Mouse (Mus musculus) megakaryocyte-erythroid progenitor cell, adult 5-6 weeks (primary cell): ENCODE measurements around the gene Arhgef3. TPM values are rescaled to one million over a fixed set of nuclear protein-coding genes. Genes with fewer than 3 reads are reported as not detected.
A peak's percentile ranks its signal among the peaks of the same experiment; 100 is the strongest.

Experiments used
- ATAC-seq: replicated peaks from 2 replicates; pipeline ENCODE4 v1.8.0; 2016; ENCODE audit warnings: mild to moderate bottlenecking, inconsistent platforms; ENCODE audit not compliant: severe bottlenecking, poor library complexity, low FRiP score, low TSS enrichment
- total RNA-seq, 2 experiments: library from RNA; stranded (forward) in 1 of 2; stranded (reverse) in 1 of 2; fragments of 200-1000, 215-1000 nt in 1 of 2; fragments of >200 nt in 1 of 2; fragmentation: Nextera tagmentation in 1 of 2; gene quantifications; 2 replicates each; pipeline ENCODE4 v1.2.3; 2014 to 2017

Gene Arhgef3
- total RNA-seq, 2 experiments from 2014 or later = 3.2 to 4.4 TPM

- ATAC-seq = no peak
These were observed 268.7 kb downstream of the Arhgef3 start for GRCm38 (mm10) chr14:27383321-27383830.

DNA sequence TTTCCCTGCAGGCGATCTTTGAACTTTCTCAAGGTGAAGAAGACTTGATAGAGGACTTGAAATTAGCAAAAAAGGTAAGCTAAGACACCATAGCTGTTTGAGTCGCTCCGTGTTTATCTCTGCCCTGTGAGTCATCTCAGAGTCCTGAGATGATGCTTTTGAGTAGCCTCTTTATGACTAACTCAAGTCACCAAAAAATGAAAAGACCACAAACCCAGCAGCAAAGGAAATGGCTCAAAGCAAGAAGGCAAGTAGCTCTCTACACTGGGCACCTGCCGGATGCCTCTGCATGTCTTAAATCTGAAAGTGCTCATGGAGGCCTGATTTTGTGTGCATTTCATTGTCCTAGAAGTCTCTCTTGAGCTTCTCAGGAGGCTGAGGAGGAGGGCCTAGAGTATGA lies 269.4 kb downstream of the Arhgef3 start:
- ATAC-seq = no peak

DNA sequence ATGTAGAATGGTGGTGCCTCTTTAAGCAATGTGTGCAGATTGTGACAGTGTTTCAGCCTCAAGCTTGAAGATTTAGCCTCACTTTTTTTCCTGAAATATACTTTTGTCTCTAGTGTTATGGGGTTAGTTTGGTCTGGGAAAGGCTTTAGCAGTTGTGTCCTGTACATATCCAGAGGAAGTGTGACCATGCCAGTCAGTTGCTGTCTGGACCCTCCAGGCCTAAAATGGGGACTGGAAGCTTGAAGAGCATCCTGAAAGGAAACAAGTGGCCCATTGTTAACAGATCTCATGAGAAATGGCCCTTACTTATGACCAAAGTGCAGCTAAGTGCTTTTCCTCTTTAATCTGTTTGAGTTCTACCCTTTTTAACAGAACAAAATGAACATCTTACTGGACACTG lies 273.9 kb downstream of the Arhgef3 start:
- no peak for ATAC-seq

DNA sequence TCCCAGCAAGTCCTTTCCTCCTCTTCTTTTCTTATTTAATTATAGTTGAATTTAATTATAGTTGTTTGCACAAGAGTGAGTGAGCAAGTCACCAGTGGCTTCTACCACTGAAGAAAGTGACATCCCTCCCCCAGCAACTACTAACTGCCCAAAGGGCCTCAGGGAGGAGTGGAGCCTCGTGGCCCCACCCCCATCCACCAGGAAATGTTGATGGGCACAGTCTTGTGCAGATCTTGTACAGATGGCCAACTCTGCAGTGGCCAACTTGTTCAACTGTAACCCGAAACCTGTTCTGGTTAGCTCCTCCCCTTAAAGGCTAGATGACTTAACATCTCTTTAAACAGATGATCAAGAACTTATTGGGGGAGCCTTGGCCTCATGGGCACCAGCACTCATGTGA lies 275.0 kb downstream of the Arhgef3 start:
- ATAC-seq = no peak; the same call in 1 of the 2 replicates

GRCm38 (mm10) chr14:27390663-27391062 lies 276.0 kb downstream of the Arhgef3 start:
- ATAC-seq = no peak

GRCm38 (mm10) chr14:27391776-27392308 lies 277.1 kb downstream of the Arhgef3 start:
- no peak for ATAC-seq

- ATAC-seq = no peak
These were observed 278.0 kb downstream of the Arhgef3 start for GRCm38 (mm10) chr14:27392660-27393059.

- no peak for ATAC-seq
These were observed 279.1 kb downstream of the Arhgef3 start for GRCm38 (mm10) chr14:27393806-27394205.

DNA sequence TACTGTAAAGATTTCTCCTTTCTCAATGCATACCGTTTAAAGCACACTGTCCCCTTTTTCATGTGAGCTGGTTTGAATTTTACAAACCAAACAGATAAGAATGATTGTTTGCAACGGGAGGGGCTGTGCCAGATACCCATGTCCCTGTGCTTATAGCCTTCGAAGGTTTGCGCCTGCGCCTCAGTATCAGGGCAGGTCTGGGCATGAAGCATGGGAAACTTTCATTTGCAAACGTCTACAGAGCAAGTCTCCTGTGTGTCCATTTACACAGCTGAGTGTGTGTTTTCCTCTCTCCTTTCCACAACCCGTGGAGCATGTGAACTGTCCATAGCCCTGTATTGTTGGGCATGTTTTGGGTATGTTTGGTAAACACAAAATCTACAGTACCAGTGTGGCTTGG lies 281.7 kb downstream of the Arhgef3 start:
- no peak for ATAC-seq

DNA sequence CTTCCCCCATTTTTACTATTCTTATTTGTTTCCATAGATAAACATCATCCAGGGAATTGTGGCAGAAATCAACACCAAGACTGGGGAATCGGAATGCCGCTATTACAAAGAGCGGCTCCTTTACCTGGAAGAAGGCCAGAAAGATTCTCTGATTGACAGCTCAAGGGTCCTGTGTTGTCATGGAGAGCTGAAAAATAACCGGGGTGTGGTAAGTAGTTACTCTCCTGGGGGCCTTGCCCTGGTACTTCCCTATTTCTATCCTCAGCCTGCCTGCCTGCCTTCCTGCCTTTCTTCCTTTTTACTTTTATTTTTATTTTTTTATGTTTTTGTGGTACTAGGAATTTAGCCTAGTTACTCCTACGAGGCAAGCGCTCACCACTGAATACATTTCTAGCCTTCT lies 282.8 kb downstream of the Arhgef3 start:
- ATAC-seq = no peak

DNA sequence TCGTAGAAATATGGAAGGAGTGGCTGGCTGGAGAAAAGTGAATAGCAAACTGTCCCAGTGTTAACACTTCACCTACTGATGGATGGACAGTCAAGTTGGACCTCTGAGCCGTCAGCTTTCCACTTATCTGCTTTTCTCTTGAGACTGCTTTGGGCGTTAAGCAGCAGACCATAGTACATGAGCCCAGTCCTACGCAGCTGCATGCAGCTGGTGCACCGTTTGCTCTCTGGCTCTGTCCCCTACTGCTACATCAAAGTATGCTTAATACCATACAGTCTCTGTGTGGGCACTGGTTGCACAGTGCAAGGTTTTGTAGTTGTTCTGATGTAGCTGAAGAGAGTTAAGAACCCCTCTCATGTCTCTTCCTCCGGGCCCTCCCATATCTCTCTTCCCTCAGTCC lies 285.8 kb downstream of the Arhgef3 start:
- no peak for ATAC-seq

- no peak for ATAC-seq
These were observed 287.1 kb downstream of the Arhgef3 start for GRCm38 (mm10) chr14:27401717-27402278.

DNA sequence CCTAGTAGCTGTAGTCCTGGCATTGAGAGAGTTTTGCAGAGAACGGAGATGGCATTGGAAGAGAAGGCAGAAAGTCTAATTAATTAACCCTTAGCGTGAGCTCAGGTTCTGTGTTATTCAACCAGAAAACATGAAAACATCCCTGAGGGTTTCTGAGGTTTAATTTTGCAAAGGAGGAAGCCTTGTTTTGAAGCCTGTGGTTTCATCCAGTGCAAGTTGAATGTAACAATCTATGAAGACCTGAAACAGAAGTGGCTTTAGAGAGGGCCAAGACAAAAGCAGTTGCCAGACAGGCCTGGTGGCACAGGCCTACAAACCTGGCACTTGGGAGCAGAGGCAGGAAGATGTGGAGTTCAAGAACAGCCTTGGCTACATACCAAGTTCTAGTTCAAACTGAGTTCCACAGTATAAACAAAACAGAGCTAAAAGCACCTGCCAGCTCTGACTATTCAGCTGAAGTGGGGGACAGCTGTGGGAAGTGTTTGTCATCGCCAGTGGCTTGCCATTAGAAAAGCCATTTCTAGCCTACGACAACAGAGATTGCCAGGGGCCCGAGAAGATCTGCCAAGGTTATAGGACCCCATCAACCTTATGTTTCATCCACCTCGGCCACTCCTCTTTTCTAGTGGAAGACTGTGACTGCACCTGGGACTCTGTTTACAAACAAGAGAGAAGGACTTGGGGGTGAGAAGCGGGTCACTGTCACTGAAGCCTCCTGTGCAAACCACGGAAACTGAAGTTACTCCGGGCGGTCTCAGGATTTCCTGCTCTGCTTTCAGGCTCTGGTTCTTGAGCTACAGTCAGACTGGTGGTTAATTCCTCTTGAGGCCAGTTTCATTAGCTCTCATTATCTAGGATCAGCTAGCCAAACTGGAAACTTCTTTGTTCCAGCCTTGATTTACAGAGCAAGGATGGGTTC lies 287.9 kb downstream of the Arhgef3 start:
- no peak for ATAC-seq

DNA sequence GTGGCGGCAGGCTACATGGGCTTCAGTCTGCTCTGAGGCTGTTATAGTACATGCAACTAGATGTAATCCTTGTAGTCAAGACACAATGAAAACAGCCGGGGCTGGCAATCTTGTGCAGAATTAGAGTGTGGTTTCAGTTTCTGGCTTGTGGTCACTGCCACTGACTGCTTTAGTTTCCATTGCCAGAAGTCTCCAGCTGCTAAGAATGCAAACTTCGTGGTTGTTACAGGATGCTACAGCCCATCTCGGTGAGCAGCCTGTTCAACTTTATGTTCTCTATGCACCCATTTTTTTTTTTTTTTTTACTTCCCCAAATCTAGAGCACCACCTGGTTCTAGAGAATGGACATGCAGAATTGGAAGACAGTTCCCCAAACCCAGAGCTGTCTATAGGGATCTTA lies 290.8 kb downstream of the Arhgef3 start:
- ATAC-seq = peak; percentile 43

DNA sequence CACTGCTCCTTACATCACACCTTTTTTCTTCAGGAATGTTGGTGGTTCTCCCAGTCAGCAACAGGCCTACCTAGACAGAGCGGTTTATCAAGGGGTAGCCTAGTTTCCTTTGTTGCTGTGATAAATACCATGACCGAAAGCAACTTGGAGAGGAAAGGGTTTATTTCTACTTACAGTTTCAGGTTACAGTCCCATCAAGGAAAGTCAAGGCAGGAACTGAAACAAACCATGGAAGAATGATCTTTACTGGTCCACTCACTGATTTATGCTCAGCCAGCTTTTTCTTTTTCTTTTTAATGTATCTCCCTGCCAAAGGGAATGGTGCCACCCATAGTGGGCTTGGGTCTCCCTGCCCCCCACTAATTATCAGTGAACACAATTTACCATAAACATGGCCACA lies 291.2 kb downstream of the Arhgef3 start:
- ATAC-seq = no peak

GRCm38 (mm10) chr14:27408240-27408639 lies 293.5 kb downstream of the Arhgef3 start:
- no peak for ATAC-seq

DNA sequence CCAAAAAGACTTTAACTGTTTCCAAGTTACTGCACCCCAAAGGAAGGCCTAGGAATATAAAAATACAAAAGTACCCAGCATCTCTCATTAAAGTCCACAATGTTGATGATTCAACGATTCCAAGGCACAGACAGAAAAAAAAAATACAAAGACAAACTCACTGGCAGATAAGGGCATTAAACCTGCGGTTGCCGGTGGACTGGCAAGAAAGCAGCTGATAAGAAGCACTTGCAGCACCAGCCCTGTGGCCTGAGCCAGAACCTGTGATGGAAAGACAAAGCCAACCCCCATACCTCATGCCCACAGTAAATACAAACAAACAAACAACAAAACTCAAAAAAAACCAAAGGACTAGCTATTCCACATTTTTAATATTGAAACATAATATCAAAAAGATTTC lies 295.0 kb downstream of the Arhgef3 start:
- peak; percentile 57 for ATAC-seq

- ATAC-seq = no peak
These were observed 296.8 kb downstream of the Arhgef3 start for GRCm38 (mm10) chr14:27411492-27411891.

DNA sequence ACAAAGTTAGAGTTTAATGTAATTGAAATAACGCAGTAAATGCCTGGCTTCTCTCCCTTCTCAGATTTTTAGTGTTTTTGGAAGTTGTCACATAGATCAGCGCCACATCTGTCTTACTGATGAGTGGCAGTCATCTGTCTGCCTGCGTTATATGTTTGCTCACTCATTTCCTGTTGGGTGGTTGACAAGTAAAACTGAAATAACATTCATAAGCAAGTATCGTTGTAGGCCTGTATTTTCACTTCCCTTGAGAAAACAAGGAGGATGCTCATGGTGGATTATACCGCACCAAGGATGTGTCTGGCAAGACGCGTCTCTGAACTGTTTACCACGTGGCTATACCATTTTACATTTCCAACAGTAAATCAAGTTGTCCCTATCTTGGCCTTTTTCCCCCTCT lies 298.0 kb downstream of the Arhgef3 start:
- no peak for ATAC-seq

GRCm38 (mm10) chr14:27413961-27414360 lies 299.3 kb downstream of the Arhgef3 start:
- ATAC-seq = peak; percentile 90

DNA sequence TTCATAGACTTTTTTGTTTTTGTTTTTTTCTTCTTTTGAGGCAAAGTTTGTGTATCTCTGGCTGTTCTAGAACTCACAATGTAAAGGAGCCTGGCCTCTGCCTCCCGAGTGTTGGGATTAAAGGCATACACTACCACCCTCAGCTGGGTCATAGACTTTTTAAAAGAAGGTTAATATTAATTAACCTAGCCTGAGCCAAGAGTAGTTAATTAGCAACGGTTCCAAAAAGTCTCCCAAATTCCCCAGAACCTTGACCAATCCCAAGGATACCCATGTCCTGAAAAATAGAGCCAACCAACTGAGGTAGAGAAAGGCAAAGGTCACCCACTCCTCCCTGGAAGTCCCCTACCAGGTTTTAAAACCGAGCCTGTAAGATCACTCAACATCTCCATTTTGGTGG lies 306.1 kb downstream of the Arhgef3 start:
- no peak for ATAC-seq
